Mouse (Mus musculus) liver, adult 2 months (tissue): ENCODE measurements around the gene Rapgef2.

Source experiments
- CTCF ChIP-seq: fragments of 200-500 bp; IDR thresholded peaks from 2 replicates; pipeline ENCODE4 v1.5.1; 2011; ENCODE audit warnings: low read depth, low read length, control low read depth
- POLR2A ChIP-seq: fragments of 200-500 bp; IDR thresholded peaks from 2 replicates; pipeline ENCODE4 v1.6.1; 2011; ENCODE audit warnings: low read length, control low read depth; ENCODE audit not compliant: insufficient read depth; ENCODE audit errors: extremely low read depth

DNA sequence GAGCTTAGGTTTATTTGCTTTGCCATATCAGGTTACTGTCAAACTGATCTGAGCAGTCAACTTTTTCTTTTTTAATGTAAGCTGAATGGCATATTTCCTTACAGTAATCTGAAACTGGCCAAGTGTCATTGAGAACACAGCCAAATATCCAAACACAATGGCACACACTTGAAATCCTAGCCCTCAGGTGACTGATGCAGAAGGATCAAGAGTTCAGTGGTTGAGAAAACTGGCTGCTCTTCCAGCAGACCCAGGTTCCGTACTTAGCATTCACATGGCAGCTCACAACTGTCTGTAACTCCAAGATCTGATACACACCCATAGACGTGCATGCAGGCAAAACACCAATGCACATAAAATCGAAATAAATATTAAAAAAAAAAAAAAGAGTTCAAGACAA lies 243.3 kb downstream of the Rapgef2 start:
- no peak for TF ChIP-seq CTCF
- no peak for TF ChIP-seq POLR2A
